Mouse (Mus musculus): ENCODE results near the gene Nutm2. TPM values are rescaled to one million over a fixed set of nuclear protein-coding genes. Genes with fewer than 3 reads are reported as not detected.
"Not testable (repeated sequence)": the region's sequence is repeated elsewhere in the genome, so short reads cannot be mapped to it uniquely, and the experiment has no call there.

The Nutm2 gene
- polyA plus RNA-seq, 1 experiment = not detected

DNA sequence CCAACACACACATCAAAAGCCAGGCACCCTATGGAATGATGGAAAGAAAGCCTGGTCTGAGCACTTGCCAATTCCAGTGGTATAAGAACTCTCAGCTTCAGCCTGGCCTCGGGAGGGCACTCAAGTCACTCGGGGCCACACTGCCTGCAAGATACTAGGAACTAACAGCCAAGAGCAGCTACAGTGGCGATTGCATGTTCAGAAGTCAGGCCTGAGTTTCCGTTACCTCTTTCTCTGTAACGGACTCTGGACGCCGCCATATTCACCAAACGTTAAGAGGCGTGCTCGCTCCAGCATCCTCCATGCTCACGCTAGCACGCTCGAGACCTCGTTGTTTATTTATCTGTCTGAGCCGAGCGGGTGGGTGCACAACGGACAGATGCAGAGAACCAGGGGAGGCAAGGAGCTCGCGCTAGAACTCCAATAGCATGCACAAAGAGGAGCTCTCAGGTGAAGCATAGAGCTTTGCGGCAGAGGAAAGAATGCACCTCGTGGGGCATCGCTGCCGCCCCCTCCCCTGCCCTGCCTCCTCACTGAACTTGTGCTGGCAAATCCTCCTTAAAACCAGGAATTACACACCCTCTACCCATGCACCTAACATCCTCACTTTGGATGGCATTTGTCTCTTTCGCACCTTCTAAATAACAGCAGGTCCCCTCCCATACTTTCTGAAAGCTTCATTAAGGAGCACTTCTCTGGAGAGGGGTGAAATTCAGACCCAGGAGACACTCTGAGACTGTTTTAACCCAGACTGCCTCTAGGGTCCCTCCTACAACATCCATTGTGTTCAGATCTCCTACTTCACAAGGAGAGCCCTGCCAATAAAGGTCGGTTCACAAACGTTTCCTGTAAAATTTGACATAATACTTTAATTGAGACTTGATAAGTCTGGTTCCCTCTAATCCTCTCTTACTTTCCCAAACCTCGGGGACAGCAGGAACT is 2.2 kb upstream of the Nutm2 start:
- Histone ChIP-seq H3K4me1 (ENCODE audit: control insufficient read depth, insufficient read depth, low read length) (no peaks in the 10 kb centered on the region), H3K4me3 (replicated peaks; ENCODE audit: extremely low read depth, low read depth, low read length) (no peak overlapping the region)
- 25% methylated on average over 27 of the region's 27 CpGs for WGBS
- no peak for DNase-seq
- TF ChIP-seq POLR2A (IDR thresholded peaks at IDR 0.05; ENCODE audit: borderline replicate concordance, extremely low read depth, low read depth, low read length) (no peak), CTCF (IDR thresholded peaks at IDR 0.05; ENCODE audit: insufficient read depth, low read length) (no peak)

DNA sequence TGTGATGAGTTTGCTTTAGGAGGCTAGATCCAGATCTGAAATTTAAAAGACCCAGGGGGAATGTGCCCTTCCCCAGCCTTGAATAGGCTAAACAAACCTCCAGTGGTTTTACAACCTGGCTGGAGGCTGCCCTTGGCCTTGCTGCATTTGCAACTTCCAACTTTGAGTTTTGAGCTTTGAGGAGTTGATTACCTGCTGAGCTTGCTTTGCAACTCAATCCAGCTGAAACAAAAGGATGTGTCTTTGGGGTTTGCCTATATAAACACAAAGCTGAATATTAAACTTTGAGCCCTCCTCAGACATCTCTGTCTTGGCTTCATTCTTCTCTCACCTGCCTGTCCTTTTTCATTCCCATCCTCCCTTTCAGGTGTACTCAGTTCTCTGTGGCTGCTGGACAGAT is 21.4 kb downstream of the Nutm2 start:
- not testable (repeated sequence) for DNase-seq

DNA sequence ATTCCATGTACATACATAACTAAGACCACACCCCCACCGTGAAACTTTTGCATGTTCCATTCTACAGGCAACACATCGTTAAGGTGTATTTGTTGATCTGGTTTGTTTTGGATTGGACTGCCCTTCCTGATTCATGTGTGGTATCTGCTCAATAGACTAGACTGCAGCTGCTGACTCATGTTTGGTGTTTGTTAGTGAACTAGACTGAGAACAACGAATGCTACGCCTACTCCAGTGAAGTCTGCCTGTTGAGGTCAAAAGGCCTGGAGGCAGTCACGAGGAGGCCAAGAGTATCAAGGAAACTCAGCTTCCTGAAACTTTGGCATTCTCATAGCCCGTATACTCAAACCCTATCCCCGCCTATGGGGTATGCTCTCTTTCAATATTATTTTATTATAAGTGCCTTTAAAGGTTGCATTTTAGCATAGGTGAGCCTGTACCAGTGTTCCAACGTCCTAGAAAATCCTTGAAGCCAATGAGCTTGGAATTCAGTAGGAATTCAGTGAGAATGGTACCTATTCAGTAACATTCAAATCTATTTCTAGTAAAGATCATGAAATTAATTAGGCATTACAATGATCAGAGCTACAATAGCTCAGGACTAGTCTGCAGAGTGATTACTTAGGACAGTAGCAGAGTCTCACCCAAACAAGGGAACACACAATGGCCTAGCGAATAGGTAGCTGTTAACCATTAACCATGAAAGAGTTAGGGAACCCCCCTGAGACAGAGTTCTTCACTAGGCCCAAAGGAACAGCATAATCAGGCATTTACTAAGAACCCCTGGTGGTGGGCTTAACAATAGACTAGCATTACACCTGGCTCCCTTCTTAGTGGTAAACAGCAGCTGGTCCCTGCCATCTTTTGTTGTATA is 43.6 kb downstream of the Nutm2 start:
- not testable (repeated sequence) for H3K4me1 ChIP-seq (ENCODE audit: control insufficient read depth, insufficient read depth, low read length); DNase-seq; H3K4me3 ChIP-seq (replicated peaks; ENCODE audit: extremely low read depth, low read depth, low read length)
- 75% methylated on average over 9 of the region's 9 CpGs for WGBS

More for the DNA sequence above, 21.4 kb downstream of the Nutm2 start:
- H3K4me3 ChIP-seq (replicated peaks; ENCODE audit: extremely low read depth, low read depth, low read length); H3K4me1 ChIP-seq (ENCODE audit: control insufficient read depth, insufficient read depth, low read length): not testable (repeated sequence)

Other genes with a start within 250 kb of the Nutm2 start
- not detected in 2 replicates for gene Gm906, start 217.0 kb upstream of the Nutm2 start, polyA plus RNA-seq (2012; rRNA removed)
- 18.6 and 30.9 TPM in 2 replicates for gene Fbxw17, start 49.4 kb upstream of the Nutm2 start, polyA plus RNA-seq (2012; rRNA removed)
- not detected in 2 replicates for gene Gm47429, start 23.4 kb upstream of the Nutm2 start, polyA plus RNA-seq (2012; rRNA removed)
- gene Gm904, start 175.9 kb downstream of the Nutm2 start, polyA plus RNA-seq (2012; rRNA removed) = not detected in 2 replicates
- gene Gm8765, start 231.0 kb downstream of the Nutm2 start, polyA plus RNA-seq (2012; rRNA removed) = not detected in 2 replicates